Mouse (Mus musculus) splenic B cell, adult 2 months (primary cell): ENCODE data around the gene Gm28048.
A peak's percentile ranks its signal among the peaks of the same experiment; 100 is the strongest.

Experiments
- DNase-seq: peaks from one replicate; pipeline ENCODE4 v3.0.0-alpha.2; 2011; ENCODE audit warnings: low read depth, low spot score
- H3K27me3 ChIP-seq: 2 replicates; pipeline ENCODE4 v1.6.1; 2012; ENCODE audit warnings: mild to moderate bottlenecking, low read length, moderate library complexity, mixed read lengths; ENCODE audit not compliant: control insufficient read depth, poor library complexity, insufficient read depth, severe bottlenecking
- H3K36me3 ChIP-seq: 2 replicates; pipeline ENCODE4 v1.6.1; 2012; ENCODE audit warnings: mild to moderate bottlenecking, low read length, moderate library complexity, mixed read lengths; ENCODE audit not compliant: control insufficient read depth, poor library complexity, insufficient read depth, severe bottlenecking

The Gm28048 gene

GRCm38 (mm10) chr11:22859301-22859632 lies 122.6 kb downstream of the Gm28048 start:
- no peaks in the 10 kb centered on the region for H3K27me3 ChIP-seq
- H3K36me3 ChIP-seq = no peaks in the 10 kb centered on the region
- no peak for DNase-seq

- H3K36me3 ChIP-seq = no peaks in the 10 kb centered on the region; the same call in 1 of the 2 replicates
- H3K27me3 ChIP-seq = no peaks in the 10 kb centered on the region
- peak; percentile 61 for DNase-seq
Measured at GRCm38 (mm10) chr11:22858441-22859300, 123.2 kb downstream of the Gm28048 start.

- no peak for DNase-seq
- H3K27me3 ChIP-seq = no peaks in the 10 kb centered on the region
- H3K36me3 ChIP-seq = no peaks in the 10 kb centered on the region; the same call in 1 of the 2 replicates
Measured at GRCm38 (mm10) chr11:22857705-22858440, 124.0 kb downstream of the Gm28048 start.

- Histone ChIP-seq H3K36me3 (no peaks in the 10 kb centered on the region; the same call in 1 of the 2 replicates), H3K27me3 (no peaks in the 10 kb centered on the region)
- no peak for DNase-seq
Measured at GRCm38 (mm10) chr11:22857106-22857704, 124.7 kb downstream of the Gm28048 start.

GRCm38 (mm10) chr11:22856371-22856965 lies 125.4 kb downstream of the Gm28048 start:
- no peaks in the 10 kb centered on the region for H3K27me3 ChIP-seq
- H3K36me3 ChIP-seq = no peaks in the 10 kb centered on the region; the same call in 1 of the 2 replicates
- no peak for DNase-seq

GRCm38 (mm10) chr11:22854571-22854970 lies 127.3 kb downstream of the Gm28048 start:
- no peak for DNase-seq
- Histone ChIP-seq H3K36me3 (no peaks in the 10 kb centered on the region; the same call in 1 of the 2 replicates), H3K27me3 (no peaks in the 10 kb centered on the region)

GRCm38 (mm10) chr11:22853477-22854157 lies 128.3 kb downstream of the Gm28048 start:
- no peak for DNase-seq
- no peaks in the 10 kb centered on the region; the same call in 1 of the 2 replicates for H3K36me3 ChIP-seq
- no peaks in the 10 kb centered on the region for H3K27me3 ChIP-seq

GRCm38 (mm10) chr11:22852510-22852909 lies 129.4 kb downstream of the Gm28048 start:
- Histone ChIP-seq H3K36me3 (no peaks in the 10 kb centered on the region; the same call in 1 of the 2 replicates), H3K27me3 (no peaks in the 10 kb centered on the region)
- DNase-seq = no peak

GRCm38 (mm10) chr11:22851416-22851815 lies 130.5 kb downstream of the Gm28048 start:
- no peaks in the 10 kb centered on the region for H3K27me3 ChIP-seq
- DNase-seq = no peak
- H3K36me3 ChIP-seq = no peaks in the 10 kb centered on the region; the same call in 1 of the 2 replicates

- no peak for DNase-seq
- no peaks in the 10 kb centered on the region; the same call in 1 of the 2 replicates for H3K36me3 ChIP-seq
- H3K27me3 ChIP-seq = no peaks in the 10 kb centered on the region
Measured at GRCm38 (mm10) chr11:22850077-22850476, 131.8 kb downstream of the Gm28048 start.

GRCm38 (mm10) chr11:22848649-22849195 lies 133.2 kb downstream of the Gm28048 start:
- no peaks in the 10 kb centered on the region for H3K27me3 ChIP-seq
- H3K36me3 ChIP-seq = no peaks in the 10 kb centered on the region
- DNase-seq = peak; percentile 70

- DNase-seq = no peak
- Histone ChIP-seq H3K27me3 (no peaks in the 10 kb centered on the region), H3K36me3 (no peaks in the 10 kb centered on the region)
Measured at GRCm38 (mm10) chr11:22847732-22848648, 133.9 kb downstream of the Gm28048 start.
